Mouse (Mus musculus): ENCODE data around the gene Dennd6b.

Dennd6b gene

GRCm38 (mm10) chr15:89137378-89138045, 58.8 kb downstream of the Dennd6b start:
- CTCF ChIA-PET: interaction anchor here (0.6 to 0.7 kb wide), 2 partner anchors 52 to 72 kb away, joined by 3 to 6 read pairs; no protein-coding TSS in a partner anchor

GRCm38 (mm10) chr15:89136461-89137155, 59.7 kb downstream of the Dennd6b start:
- CTCF ChIA-PET: interaction anchor here (0.7 kb wide), 1 partner anchor 53 kb away, joined by 6 read pairs; no protein-coding TSS in a partner anchor

Data from spleen, embryonic (tissue).